Mouse (Mus musculus): ENCODE measurements around the gene Plekha1. TPM values are rescaled to one million over a fixed set of nuclear protein-coding genes. Genes with fewer than 3 reads are reported as not detected.

Plekha1 gene
- polyA plus RNA-seq, 1 experiment: 17.8 TPM

DNA sequence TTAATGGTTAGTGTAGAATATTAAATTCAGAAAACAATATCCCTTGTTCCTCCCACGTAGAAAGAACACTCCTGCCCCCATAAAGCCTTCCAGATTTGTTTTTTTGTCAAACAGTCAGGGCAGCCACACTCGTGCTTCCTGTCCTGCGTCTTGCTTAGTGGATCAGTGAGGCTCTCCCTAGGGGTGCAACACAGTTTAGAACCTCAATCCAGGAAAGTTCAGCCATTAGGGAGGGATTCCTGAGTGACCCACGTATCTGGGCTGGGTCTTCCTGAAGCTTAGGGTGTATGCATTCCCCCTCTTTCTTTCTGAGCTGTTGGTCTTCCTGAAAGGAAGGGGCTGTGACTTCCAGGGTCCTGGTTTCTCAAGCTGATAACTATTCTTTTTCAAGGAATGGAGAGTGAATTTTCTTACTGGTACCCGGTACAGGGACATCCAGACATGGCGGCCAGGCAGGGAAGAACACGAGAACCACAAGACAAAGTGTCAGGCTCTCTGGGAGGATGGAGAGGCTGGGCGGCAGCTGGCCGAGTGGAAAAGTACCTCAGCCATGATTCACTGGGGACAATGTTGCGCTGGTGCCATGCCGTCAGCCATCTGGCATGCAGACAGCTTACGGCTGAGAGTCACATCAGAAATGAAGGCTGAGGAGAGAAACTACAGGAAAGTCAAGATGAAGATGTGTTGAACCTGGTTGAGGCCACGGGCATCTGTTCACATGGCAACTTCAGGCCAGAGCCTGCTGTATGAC, 57.6 kb downstream of the Plekha1 start:
- Histone ChIP-seq H3K4me3 (ENCODE audit: insufficient read depth, low read depth, low read length) (no peak overlapping the region), H3K27ac (replicated peaks; ENCODE audit: low read depth, low read length) (no peak overlapping the region; the same call in 1 of the 2 replicates), H3K4me1 (ENCODE audit: control insufficient read depth, insufficient read depth, insufficient read length, low read length) (no peaks in the 10 kb centered on the region; the same call in 1 of the 2 replicates)

DNA sequence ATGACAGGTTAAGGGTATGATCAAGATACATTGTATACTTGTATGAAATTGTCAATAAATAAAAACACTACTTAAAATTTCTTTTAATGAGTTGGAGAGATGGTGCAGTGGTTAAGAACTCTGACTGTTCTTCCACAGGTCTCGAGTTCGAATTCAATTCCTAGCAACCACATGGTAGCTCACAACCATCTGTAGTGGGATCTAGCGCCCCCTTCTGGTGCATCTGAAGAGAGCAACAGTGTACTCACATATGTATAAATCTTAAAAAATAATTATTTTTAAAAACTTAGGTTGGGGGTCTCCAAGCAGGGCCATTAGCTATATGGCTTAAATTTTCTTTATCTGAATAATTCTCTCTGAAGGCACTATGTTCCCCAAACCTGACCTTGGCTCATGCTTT, 64.8 kb downstream of the Plekha1 start:
- no peaks in the 10 kb centered on the region for H3K4me1 ChIP-seq (ENCODE audit: control insufficient read depth, insufficient read depth, insufficient read length, low read length)
- no peak overlapping the region for H3K4me3 ChIP-seq (ENCODE audit: insufficient read depth, low read depth, low read length)
- H3K27ac ChIP-seq (replicated peaks; ENCODE audit: low read depth, low read length): no peak overlapping the region

DNA sequence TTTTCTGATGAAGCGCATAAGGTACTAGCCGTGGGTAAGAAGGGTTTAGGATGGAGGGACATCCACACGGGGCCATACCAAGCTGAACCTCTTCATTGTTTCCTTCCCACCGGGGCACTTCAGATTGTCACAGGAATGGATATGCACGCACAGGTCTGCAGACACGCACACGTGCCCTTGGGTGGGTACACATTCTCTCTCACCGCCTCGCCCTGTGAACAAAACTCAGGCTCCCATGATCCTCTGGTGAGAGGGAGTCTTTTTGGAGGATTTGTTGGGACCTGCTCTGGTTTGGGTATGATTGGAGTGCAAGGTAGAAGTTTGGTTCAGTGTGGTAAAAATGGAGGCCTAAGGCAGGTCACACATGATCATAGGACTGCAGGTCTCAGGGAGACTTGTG, 67.4 kb downstream of the Plekha1 start:
- Histone ChIP-seq H3K4me3 (ENCODE audit: insufficient read depth, low read depth, low read length) (no peak overlapping the region), H3K4me1 (ENCODE audit: control insufficient read depth, insufficient read depth, insufficient read length, low read length) (peaks cover under 1% of the 10 kb centered on the region; the same call in 1 of the 2 replicates), H3K27ac (replicated peaks; ENCODE audit: low read depth, low read length) (no peak overlapping the region)

DNA sequence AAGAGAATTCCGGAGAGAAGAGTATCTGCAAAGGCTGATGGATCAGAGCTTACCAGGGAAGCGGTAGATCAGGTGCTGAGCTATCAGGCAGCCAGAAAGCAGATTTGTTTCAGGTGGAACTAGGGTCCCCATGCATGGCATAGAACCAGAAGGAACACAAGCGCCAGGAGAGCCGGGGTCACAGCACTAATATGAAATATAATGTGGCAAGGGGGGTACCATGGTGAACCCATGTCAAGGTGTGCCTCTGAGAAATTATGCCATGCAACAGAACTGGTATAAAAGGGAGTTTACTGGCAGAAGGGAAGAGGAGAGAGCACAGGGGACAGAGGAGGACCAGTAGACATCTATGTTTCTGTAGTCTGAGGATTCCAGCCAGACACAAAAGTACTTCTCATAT, 69.1 kb downstream of the Plekha1 start:
- Histone ChIP-seq H3K27ac (replicated peaks; ENCODE audit: low read depth, low read length) (no peak overlapping the region), H3K4me3 (ENCODE audit: insufficient read depth, low read depth, low read length) (no peak overlapping the region)

DNA sequence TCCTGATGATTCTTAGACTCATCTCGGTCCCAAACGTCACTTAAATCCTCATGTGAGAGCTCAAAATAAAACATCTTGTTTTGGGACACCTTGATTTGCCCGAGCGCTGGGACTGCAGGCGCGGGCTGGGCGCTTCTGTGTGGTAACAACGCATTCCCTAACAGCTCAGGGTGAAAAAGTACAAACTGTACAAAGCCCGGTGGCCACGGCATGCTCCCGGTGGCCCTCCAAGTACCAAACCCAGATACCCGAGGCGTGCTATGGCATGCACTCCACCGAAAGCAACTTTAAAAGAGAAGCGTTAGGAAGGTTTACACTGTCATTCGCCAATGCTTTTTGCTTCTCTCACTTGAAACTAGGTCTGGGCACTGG, 69.9 kb downstream of the Plekha1 start:
- peak overlapping the region; percentile 70 for H3K4me3 ChIP-seq (ENCODE audit: insufficient read depth, low read depth, low read length)
- peaks cover 5% of the 10 kb centered on the region; the same call in 1 of the 2 replicates for H3K4me1 ChIP-seq (ENCODE audit: control insufficient read depth, insufficient read depth, insufficient read length, low read length)
- H3K27ac ChIP-seq (replicated peaks; ENCODE audit: low read depth, low read length): peak overlapping the region; percentile 66; the same call in 1 of the 2 replicates

More for the DNA sequence above, 69.1 kb downstream of the Plekha1 start:
- H3K4me1 ChIP-seq (ENCODE audit: control insufficient read depth, insufficient read depth, insufficient read length, low read length): peaks cover 5% of the 10 kb centered on the region; the same call in 1 of the 2 replicates

DNA sequence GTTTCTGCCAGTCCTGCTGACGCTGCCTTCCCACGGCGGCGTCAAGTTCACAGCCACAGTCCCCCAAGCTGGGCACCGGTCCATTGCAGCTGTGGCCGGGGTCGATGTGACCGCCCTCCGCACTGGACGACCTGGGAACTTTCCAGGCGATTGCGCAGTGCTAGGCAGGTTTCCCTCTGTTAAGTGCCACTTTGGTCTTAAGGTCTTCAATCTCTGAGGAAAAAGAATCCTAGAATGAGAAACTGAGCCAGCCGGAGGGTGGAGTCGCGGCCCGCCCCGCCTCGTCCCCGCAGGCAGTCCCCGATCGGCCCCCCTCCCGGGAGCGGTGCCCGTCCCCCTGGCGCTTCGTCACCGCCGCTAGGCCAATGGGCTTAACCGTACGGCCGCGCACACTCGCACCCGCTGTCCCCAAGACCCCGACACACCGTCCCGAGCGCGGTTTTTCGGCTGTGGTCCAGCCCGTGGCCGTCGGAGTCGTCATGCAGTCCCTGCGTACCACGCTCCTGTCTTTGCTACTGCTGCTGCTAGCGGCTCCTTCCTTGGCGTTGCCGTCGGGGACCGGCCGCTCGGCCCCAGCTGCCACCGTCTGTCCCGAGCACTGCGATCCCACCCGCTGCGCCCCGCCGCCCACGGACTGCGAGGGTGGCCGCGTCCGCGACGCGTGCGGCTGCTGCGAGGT, 70.4 kb downstream of the Plekha1 start, which contains the start of gene Htra1:
Gene Htra1, plus strand, starts transcription at position 319 of the 679 bp plus-strand sequence.
- H3K27ac ChIP-seq (replicated peaks; ENCODE audit: low read depth, low read length): peak within 1 kb of the TSS; percentile 66
- peak within 1 kb of the TSS; percentile 70 for H3K4me3 ChIP-seq (ENCODE audit: insufficient read depth, low read depth, low read length)
- H3K4me1 ChIP-seq (ENCODE audit: control insufficient read depth, insufficient read depth, insufficient read length, low read length): peaks cover 5% of the 10 kb centered on the region; the same call in 1 of the 2 replicates

DNA sequence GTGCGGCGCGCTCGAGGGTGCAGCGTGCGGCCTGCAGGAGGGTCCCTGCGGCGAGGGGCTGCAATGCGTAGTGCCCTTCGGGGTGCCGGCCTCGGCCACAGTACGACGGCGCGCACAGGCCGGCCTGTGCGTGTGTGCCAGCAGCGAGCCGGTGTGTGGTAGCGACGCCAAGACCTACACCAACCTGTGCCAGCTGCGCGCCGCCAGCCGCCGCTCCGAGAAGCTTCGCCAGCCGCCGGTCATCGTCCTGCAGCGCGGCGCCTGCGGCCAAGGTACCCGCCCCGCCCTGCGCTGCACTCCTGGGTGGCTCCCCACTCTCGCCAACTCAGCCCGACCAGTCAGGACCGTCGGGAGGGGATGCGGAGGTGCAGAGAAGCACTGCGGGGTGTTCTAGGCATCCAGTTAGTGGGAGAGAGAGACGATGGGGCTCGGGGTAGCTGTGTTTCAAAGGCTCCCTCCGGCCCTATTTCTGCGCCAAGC, 71.0 kb downstream of the Plekha1 start:
- no peak overlapping the region for H3K27ac ChIP-seq (replicated peaks; ENCODE audit: low read depth, low read length)
- peak overlapping the region; percentile 70 for H3K4me3 ChIP-seq (ENCODE audit: insufficient read depth, low read depth, low read length)
- H3K4me1 ChIP-seq (ENCODE audit: control insufficient read depth, insufficient read depth, insufficient read length, low read length): peaks cover 5% of the 10 kb centered on the region; the same call in 1 of the 2 replicates

DNA sequence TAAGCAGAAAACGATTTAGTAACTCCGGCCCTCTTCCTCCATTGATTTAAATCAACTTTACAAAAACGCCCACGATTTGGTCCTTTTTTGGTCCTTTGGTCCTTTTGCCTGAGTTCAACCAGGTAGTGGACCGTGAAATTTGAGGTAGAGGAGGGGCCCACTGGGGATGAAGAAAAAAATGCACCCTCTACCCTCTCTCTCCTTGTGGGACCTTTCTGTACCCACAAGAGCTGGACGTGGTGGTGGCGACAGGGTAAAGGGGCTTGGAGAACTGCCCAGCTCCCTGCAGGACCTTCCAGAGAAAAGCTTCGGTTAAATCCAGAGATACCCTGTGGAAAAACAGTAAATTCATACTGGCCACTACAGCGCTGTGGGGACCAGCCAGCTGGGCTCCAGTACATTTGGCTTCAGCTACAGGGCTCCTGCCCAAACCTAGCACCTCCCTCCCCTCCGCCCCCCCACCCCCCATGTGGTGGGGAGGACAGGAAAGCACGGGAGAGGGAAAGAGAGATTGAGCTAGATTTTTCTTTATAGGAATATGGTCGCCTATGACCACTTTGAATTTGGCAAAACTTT, 71.8 kb downstream of the Plekha1 start:
- peak overlapping the region; percentile 70 for H3K4me3 ChIP-seq (ENCODE audit: insufficient read depth, low read depth, low read length)
- H3K27ac ChIP-seq (replicated peaks; ENCODE audit: low read depth, low read length): no peak overlapping the region

DNA sequence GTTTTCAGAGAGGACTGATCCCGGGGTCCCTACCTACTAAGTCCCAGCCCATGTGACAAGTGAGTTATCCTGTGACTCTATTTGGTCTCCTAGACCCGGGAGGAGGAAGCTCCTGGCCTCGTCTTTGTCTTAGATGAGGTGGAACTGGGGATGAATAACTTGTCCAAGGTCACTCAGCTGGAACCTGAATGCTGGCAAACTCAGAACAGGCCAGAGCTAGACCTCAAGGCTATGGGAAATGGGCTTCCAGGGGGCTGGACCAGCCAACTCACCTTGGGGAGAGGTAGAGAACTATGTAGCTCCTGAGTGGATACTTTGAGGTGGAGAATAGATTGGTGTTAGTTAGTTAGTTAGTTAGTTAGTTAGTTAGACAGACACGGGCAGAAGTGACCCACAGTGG, 72.4 kb downstream of the Plekha1 start:
- Histone ChIP-seq H3K4me1 (ENCODE audit: control insufficient read depth, insufficient read depth, insufficient read length, low read length) (peaks cover 5% of the 10 kb centered on the region; the same call in 1 of the 2 replicates), H3K27ac (replicated peaks; ENCODE audit: low read depth, low read length) (no peak overlapping the region), H3K4me3 (ENCODE audit: insufficient read depth, low read depth, low read length) (no peak overlapping the region)

More for the DNA sequence above, 71.8 kb downstream of the Plekha1 start:
- peaks cover 5% of the 10 kb centered on the region; the same call in 1 of the 2 replicates for H3K4me1 ChIP-seq (ENCODE audit: control insufficient read depth, insufficient read depth, insufficient read length, low read length)

DNA sequence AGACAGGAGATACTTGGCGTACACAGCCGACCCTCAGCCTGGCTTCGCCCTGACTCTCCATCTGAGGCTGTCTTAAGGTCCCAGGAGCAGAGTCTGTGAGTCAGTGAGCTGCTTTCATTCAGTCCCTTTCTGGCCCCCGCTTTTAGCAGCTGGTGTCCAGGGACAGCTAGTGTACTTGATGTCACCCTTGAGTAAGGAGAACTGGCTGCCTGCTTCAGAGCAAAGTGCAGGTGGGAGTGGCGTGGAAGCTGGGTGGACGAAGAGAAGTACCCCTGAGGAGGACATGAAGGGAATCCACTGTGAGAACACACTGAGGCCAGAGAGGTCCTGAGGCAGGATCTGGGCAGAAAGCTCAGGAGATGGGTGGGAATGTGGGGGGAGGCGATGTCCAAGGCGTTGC, 73.3 kb downstream of the Plekha1 start:
- Histone ChIP-seq H3K27ac (replicated peaks; ENCODE audit: low read depth, low read length) (no peak overlapping the region), H3K4me3 (ENCODE audit: insufficient read depth, low read depth, low read length) (no peak overlapping the region), H3K4me1 (ENCODE audit: control insufficient read depth, insufficient read depth, insufficient read length, low read length) (peaks cover 5% of the 10 kb centered on the region; the same call in 1 of the 2 replicates)

DNA sequence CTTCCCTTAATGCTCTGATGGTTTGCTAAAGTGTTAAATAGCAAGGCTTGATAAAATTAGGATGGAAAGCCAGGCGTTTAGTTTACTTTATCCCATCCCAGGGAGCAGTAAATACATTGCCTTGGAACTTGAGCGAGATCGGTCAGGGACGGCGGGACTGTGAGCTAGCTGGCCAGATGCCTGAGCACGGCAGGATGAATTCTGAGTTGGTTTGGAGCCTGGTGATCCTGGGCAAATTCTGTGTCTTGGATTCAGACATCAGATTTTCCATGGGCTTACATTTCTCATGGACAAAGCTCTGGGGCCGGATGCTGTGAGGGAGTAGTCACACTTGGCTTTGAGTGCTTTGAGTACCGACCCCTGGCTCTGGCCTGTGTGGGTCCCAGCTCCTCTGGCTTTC, 75.2 kb downstream of the Plekha1 start:
- Histone ChIP-seq H3K4me3 (ENCODE audit: insufficient read depth, low read depth, low read length) (no peak overlapping the region), H3K4me1 (ENCODE audit: control insufficient read depth, insufficient read depth, insufficient read length, low read length) (peaks cover 5% of the 10 kb centered on the region; the same call in 1 of the 2 replicates), H3K27ac (replicated peaks; ENCODE audit: low read depth, low read length) (no peak overlapping the region)

DNA sequence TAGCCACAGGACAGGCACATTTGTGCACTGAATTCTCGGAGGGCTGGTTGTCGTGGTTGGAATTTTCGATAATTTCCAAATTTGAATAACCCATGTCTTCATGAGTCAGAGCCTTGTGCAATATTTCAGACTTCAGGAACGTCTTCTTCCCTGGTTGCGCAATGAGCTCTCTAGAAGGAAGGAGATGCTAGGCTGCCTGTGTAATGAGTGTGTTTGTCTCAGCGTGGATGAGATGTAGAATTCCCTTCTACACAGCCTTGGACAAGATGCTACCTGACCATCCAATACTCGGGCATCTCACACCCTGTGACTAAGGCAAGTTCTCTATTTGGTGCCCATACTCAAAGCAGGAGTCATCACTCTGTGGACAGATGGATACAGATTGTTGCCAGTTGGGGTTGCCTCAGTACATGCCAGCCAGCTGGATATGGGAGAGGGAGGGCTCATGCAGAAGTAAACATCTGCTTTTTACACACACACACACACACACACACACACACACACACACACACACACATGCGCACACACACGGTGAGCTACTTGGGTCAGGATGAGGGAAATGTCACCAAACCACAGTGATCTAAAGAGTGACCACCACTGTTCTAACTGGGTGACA, 77.8 kb downstream of the Plekha1 start:
- no peak overlapping the region for H3K27ac ChIP-seq (replicated peaks; ENCODE audit: low read depth, low read length)
- peaks cover 3% of the 10 kb centered on the region; the same call in 1 of the 2 replicates for H3K4me1 ChIP-seq (ENCODE audit: control insufficient read depth, insufficient read depth, insufficient read length, low read length)
- no peak overlapping the region for H3K4me3 ChIP-seq (ENCODE audit: insufficient read depth, low read depth, low read length)

DNA sequence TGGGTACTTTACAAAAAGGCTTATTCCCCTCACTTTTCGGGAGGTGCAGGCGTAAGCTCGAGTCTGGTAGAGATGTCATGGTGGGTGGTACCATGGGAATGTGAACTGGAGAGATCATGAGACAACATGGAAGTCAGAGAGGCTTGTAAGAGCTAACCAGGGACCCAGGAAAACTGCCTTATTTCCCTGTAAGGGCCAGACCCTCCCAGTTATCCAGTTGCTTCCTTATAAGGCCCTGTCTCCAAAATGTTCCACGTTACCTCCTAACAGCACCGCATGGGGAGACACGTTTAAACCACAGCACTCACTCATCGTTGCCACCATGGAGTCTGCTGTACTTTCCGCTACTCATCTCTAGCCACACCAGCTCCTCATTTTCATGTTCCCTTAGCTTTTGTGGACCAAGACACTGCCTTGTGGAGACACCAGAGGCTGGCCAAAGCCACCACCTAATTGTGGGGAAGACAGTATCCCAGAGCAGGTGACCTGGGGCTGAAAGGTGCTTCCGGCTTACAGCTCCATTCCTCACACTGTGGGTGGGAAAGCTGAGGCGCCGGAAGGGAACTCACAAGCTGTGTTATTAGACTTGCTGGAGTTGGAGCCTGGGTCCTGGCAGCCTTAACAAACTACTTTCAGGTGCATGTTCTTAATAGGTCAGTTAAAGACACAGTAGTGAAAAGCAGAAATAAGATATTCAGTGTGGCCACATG, 79.4 kb downstream of the Plekha1 start:
- H3K4me3 ChIP-seq (ENCODE audit: insufficient read depth, low read depth, low read length): no peak overlapping the region
- H3K4me1 ChIP-seq (ENCODE audit: control insufficient read depth, insufficient read depth, insufficient read length, low read length): peaks cover 4% of the 10 kb centered on the region
- H3K27ac ChIP-seq (replicated peaks; ENCODE audit: low read depth, low read length): no peak overlapping the region

DNA sequence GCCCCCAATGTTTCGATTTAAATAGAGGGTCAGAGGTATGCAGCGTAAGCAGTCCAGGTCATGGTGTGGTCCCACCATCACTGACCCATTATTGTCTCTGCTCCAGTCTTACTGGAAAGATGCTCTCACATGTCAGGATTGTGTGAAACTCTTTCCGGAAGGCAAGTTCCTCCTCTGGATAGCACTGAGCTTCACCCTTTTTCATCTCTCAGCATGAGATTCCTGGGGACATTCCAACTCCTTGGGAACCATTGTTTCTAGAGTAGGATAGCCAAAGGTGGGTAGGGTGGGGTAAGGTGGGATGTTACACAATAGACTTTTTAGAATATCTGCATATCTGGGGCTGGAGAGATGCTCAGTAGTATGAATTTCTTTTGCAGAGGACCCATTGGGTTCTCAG, 80.2 kb downstream of the Plekha1 start:
- Histone ChIP-seq H3K4me1 (ENCODE audit: control insufficient read depth, insufficient read depth, insufficient read length, low read length) (peaks cover 4% of the 10 kb centered on the region), H3K27ac (replicated peaks; ENCODE audit: low read depth, low read length) (no peak overlapping the region), H3K4me3 (ENCODE audit: insufficient read depth, low read depth, low read length) (no peak overlapping the region)

Data from brown adipose tissue, adult 24 weeks (tissue).